Mouse (Mus musculus) embryonic fibroblast, embryonic 13.5 days (primary cell): ENCODE measurements around the gene Bloc1s4.

Experiments used
- CTCF ChIP-seq: IDR thresholded peaks from 2 replicates; pipeline ENCODE4 v1.5.1; 2011; ENCODE audit warnings: mild to moderate bottlenecking, control low read depth, low read length, moderate library complexity, borderline replicate concordance; ENCODE audit not compliant: insufficient read depth
- POLR2A ChIP-seq: IDR thresholded peaks from 2 replicates; pipeline ENCODE4 v1.6.1; 2011; ENCODE audit warnings: low read depth, mild to moderate bottlenecking, control low read depth, low read length, moderate library complexity

DNA sequence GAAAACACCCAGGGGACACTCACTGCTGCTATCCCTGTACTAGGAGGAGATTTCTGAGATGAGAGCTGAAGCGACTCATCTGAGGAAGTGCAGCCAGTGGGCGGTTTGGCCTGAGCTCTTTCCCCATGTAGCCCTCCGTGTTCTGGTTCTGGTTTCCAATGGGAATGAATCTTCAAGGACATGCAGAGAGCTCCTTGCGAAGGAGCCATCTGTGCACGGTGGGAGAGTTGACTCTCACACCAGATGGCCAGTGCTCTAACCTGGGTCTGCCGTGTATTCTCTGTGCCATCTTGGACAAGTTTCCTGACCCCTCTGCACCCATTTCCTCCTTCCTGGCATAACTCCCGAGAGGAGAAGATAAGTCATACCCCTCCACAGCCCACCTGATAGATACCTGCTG is 20.7 kb downstream of the Bloc1s4 start:
- no peak for TF ChIP-seq CTCF
- TF ChIP-seq POLR2A, result no peak
